Mouse (Mus musculus): ENCODE data around the gene Tpgs1. TPM values are rescaled to one million over a fixed set of nuclear protein-coding genes. Genes with fewer than 3 reads are reported as not detected.
A peak's percentile ranks its signal among the peaks of the same experiment; 100 is the strongest.

The Tpgs1 gene
- 10 to 100 TPM; 16.6 to 19.5 TPM for polyA plus RNA-seq (2017; shearing (Covaris generic))

- peak; percentile 97 for ATAC-seq
Measured at GRCm38 (mm10) chr10:79668771-79669575, at the start of gene Tpgs1. Gene Tpgs1, plus strand, starts transcription at chr10:79669369.

- no peak for ATAC-seq
Measured at GRCm38 (mm10) chr10:79623950-79624349, 45.2 kb upstream of the Tpgs1 start.

- ATAC-seq: no peak
Measured at GRCm38 (mm10) chr10:79625398-79625797, 43.8 kb upstream of the Tpgs1 start.

- ATAC-seq: no peak
Measured at GRCm38 (mm10) chr10:79626156-79626555, 43.0 kb upstream of the Tpgs1 start.

- ATAC-seq: no peak
Measured at GRCm38 (mm10) chr10:79628377-79628776, 40.8 kb upstream of the Tpgs1 start.

GRCm38 (mm10) chr10:79631432-79631831 lies 37.7 kb upstream of the Tpgs1 start:
- no peak for ATAC-seq

- ATAC-seq: no peak
Measured at GRCm38 (mm10) chr10:79633006-79633777, 36.0 kb upstream of the Tpgs1 start.

GRCm38 (mm10) chr10:79636287-79636686 lies 32.9 kb upstream of the Tpgs1 start:
- ATAC-seq: no peak

- no peak for ATAC-seq
Measured at GRCm38 (mm10) chr10:79637128-79638110, 31.8 kb upstream of the Tpgs1 start, which contains the start of gene Shc2. Gene Shc2, minus strand, starts transcription at chr10:79637918.

- ATAC-seq: no peak
Measured at GRCm38 (mm10) chr10:79638486-79639204, 30.5 kb upstream of the Tpgs1 start.

- ATAC-seq: no peak
Measured at GRCm38 (mm10) chr10:79645711-79646110, 23.5 kb upstream of the Tpgs1 start, which contains the start of gene Odf3l2. Gene Odf3l2, minus strand, starts transcription at chr10:79645738.

- ATAC-seq: peak; percentile 79
Measured at GRCm38 (mm10) chr10:79649070-79649751, 20.0 kb upstream of the Tpgs1 start.

- ATAC-seq: no peak
Measured at GRCm38 (mm10) chr10:79652789-79653188, 16.4 kb upstream of the Tpgs1 start.

- no peak for ATAC-seq
Measured at GRCm38 (mm10) chr10:79654946-79655395, 14.2 kb upstream of the Tpgs1 start.

GRCm38 (mm10) chr10:79658829-79659228 lies 10.3 kb upstream of the Tpgs1 start:
- ATAC-seq: no peak

- ATAC-seq: no peak
Measured at GRCm38 (mm10) chr10:79660298-79660697, 8.9 kb upstream of the Tpgs1 start.

- ATAC-seq: no peak
Measured at GRCm38 (mm10) chr10:79661861-79662260, 7.3 kb upstream of the Tpgs1 start.

- ATAC-seq: no peak
Measured at GRCm38 (mm10) chr10:79664131-79664665, 5.0 kb upstream of the Tpgs1 start, which contains the start of gene Madcam1. Gene Madcam1, plus strand, starts transcription at chr10:79664559.

GRCm38 (mm10) chr10:79665051-79665450 lies 4.1 kb upstream of the Tpgs1 start:
- no peak for ATAC-seq

GRCm38 (mm10) chr10:79666493-79666892 lies 2.7 kb upstream of the Tpgs1 start:
- no peak for ATAC-seq

GRCm38 (mm10) chr10:79668076-79668475 lies 1.1 kb upstream of the Tpgs1 start:
- no peak for ATAC-seq
